Mouse (Mus musculus) neural tube, embryonic 14.5 days (tissue): ENCODE data around the gene Nipal3. TPM values are rescaled to one million over a fixed set of nuclear protein-coding genes. Genes with fewer than 3 reads are reported as not detected.

Experiments used
- ATAC-seq: fragments of 200-750 bp; cut with Nextera tagmentation; 2 replicates; pipeline ENCODE4 v1.8.0; 2017; ENCODE audit warnings: low read depth, mild to moderate bottlenecking, moderate TSS enrichment, moderate library complexity
- H3K27ac ChIP-seq: fragments of 300-500 bp; sonication (generic); 2 replicates; pipeline ENCODE4 v1.5.1; 2014; ENCODE audit warnings: low read depth, mild to moderate bottlenecking, control low read depth, low read length, moderate library complexity, mixed read lengths
- H3K27me3 ChIP-seq: fragments of 300-500 bp; sonication (generic); 2 replicates; pipeline ENCODE4 v1.6.1; 2014; ENCODE audit warnings: low read length; ENCODE audit not compliant: control insufficient read depth, insufficient read depth
- H3K36me3 ChIP-seq: fragments of 300-500 bp; sonication (generic); 2 replicates; pipeline ENCODE4 v1.6.1; 2014; ENCODE audit warnings: low read length, mixed read lengths; ENCODE audit not compliant: control insufficient read depth, insufficient read depth
- H3K4me1 ChIP-seq: fragments of 300-500 bp; sonication (generic); 2 replicates; pipeline ENCODE4 v1.6.1; 2014; ENCODE audit warnings: low read length; ENCODE audit not compliant: control insufficient read depth, insufficient read depth
- H3K4me2 ChIP-seq: fragments of 300-500 bp; sonication (generic); 2 replicates; pipeline ENCODE4 v1.6.1; 2014; ENCODE audit warnings: mild to moderate bottlenecking, low read depth, low read length, control low read depth
- H3K4me3 ChIP-seq: fragments of 300-500 bp; sonication (generic); 2 replicates; pipeline ENCODE4 v1.5.1; 2014; ENCODE audit warnings: low read depth, low read length, control low read depth, mixed read lengths
- H3K9ac ChIP-seq: fragments of 300-500 bp; sonication (generic); replicated peaks from 2 replicates; pipeline ENCODE4 v1.6.1; 2014; ENCODE audit warnings: low read depth, mild to moderate bottlenecking, control low read depth, low read length, mixed read lengths
- H3K9me3 ChIP-seq: fragments of 300-500 bp; sonication (generic); 2 replicates; pipeline ENCODE4 v1.6.1; 2016; ENCODE audit warnings: low read length; ENCODE audit not compliant: control insufficient read depth
- WGBS: fragments of 180-500 bp; shearing (Covaris S2); extraction: QIAGEN DNeasy Blood & Tissue Kit; methylation state at CpG from one replicate; pipeline ENCODE4 v1.1.7; 2014; 5-methylcytosine and 5-hydroxymethylcytosine counted together
- polyA plus RNA-seq: library from polyadenylated mRNA; unstranded; fragments of >200 nt; fragmentation: Nextera tagmentation; extraction: Ambion mirVana; gene quantifications from 2 replicates; pipeline ENCODE4 v1.2.1, GENCODE M21; 2014

The Nipal3 gene
- polyA plus RNA-seq, 1 experiment from 2014 or later: 14.9 TPM

- Histone ChIP-seq H3K4me3 (no peak overlapping the region), H3K27ac (no peak overlapping the region), H3K4me2 (no peak overlapping the region), H3K9ac (no peak overlapping the region), H3K27me3 (no peaks in the 10 kb centered on the region), H3K9me3 (no peaks in the 10 kb centered on the region), H3K36me3 (no peaks in the 10 kb centered on the region), H3K4me1 (peaks cover 4% of the 10 kb centered on the region; the same call in 1 of the 2 replicates)
- 36% methylated on average over 6 of the region's 6 CpGs for WGBS
- ATAC-seq: no peak
These were observed 41.7 kb downstream of the Nipal3 start for GRCm38 (mm10) chr4:135453164-135453563.

GRCm38 (mm10) chr4:135451360-135452015 is 43.4 kb downstream of the Nipal3 start:
- Histone ChIP-seq H3K27me3 (no peaks in the 10 kb centered on the region), H3K4me2 (no peak overlapping the region), H3K4me1 (peaks cover 4% of the 10 kb centered on the region; the same call in 1 of the 2 replicates), H3K4me3 (no peak overlapping the region), H3K36me3 (no peaks in the 10 kb centered on the region), H3K9me3 (no peaks in the 10 kb centered on the region), H3K9ac (no peak overlapping the region), H3K27ac (no peak overlapping the region)
- ATAC-seq: no peak
- 61% methylated on average over 18 of the region's 18 CpGs for WGBS

- Histone ChIP-seq H3K4me1 (no peaks in the 10 kb centered on the region), H3K9me3 (no peaks in the 10 kb centered on the region), H3K4me2 (no peak overlapping the region), H3K4me3 (no peak overlapping the region), H3K9ac (no peak overlapping the region), H3K36me3 (no peaks in the 10 kb centered on the region), H3K27ac (no peak overlapping the region), H3K27me3 (no peaks in the 10 kb centered on the region)
- no peak for ATAC-seq
- 86% methylated on average over 5 of the region's 5 CpGs for WGBS
These were observed 52.4 kb downstream of the Nipal3 start for GRCm38 (mm10) chr4:135442473-135442872.

- no peak overlapping the region for H3K4me2 ChIP-seq
- no peaks in the 10 kb centered on the region for H3K27me3 ChIP-seq
- H3K9ac ChIP-seq: no peak overlapping the region
- H3K9me3 ChIP-seq: no peaks in the 10 kb centered on the region
- no peaks in the 10 kb centered on the region for H3K36me3 ChIP-seq
- H3K4me1 ChIP-seq: no peaks in the 10 kb centered on the region
- H3K4me3 ChIP-seq: no peak overlapping the region
- no peak overlapping the region for H3K27ac ChIP-seq
- WGBS: 59% methylated on average over 9 of the region's 9 CpGs
- no peak for ATAC-seq
These were observed 54.8 kb downstream of the Nipal3 start for GRCm38 (mm10) chr4:135439904-135440522.

GRCm38 (mm10) chr4:135439188-135439647 is 55.6 kb downstream of the Nipal3 start:
- Histone ChIP-seq H3K27ac (no peak overlapping the region), H3K9ac (no peak overlapping the region), H3K4me1 (no peaks in the 10 kb centered on the region), H3K9me3 (no peaks in the 10 kb centered on the region), H3K4me2 (peak overlapping the region; percentile 14; the same call in 1 of the 2 replicates), H3K36me3 (no peaks in the 10 kb centered on the region), H3K27me3 (no peaks in the 10 kb centered on the region), H3K4me3 (no peak overlapping the region)
- WGBS: 3% methylated on average over 15 of the region's 15 CpGs
- no peak for ATAC-seq

- Histone ChIP-seq H3K9ac (no peak overlapping the region), H3K9me3 (no peaks in the 10 kb centered on the region), H3K27ac (no peak overlapping the region), H3K4me1 (no peaks in the 10 kb centered on the region), H3K4me2 (no peak overlapping the region), H3K36me3 (no peaks in the 10 kb centered on the region), H3K27me3 (no peaks in the 10 kb centered on the region), H3K4me3 (no peak overlapping the region)
- no peak for ATAC-seq
These were observed 56.9 kb downstream of the Nipal3 start for GRCm38 (mm10) chr4:135437924-135438323.

GRCm38 (mm10) chr4:135436291-135436690 is 58.5 kb downstream of the Nipal3 start:
- H3K4me1 ChIP-seq: no peaks in the 10 kb centered on the region
- no peak for ATAC-seq
- H3K9ac ChIP-seq: no peak overlapping the region
- WGBS: 60% methylated on average over 13 of the region's 13 CpGs
- H3K36me3 ChIP-seq: no peaks in the 10 kb centered on the region
- no peaks in the 10 kb centered on the region for H3K27me3 ChIP-seq
- no peaks in the 10 kb centered on the region for H3K9me3 ChIP-seq
- no peak overlapping the region for H3K27ac ChIP-seq
- H3K4me2 ChIP-seq: no peak overlapping the region
- no peak overlapping the region for H3K4me3 ChIP-seq

GRCm38 (mm10) chr4:135434395-135434789 is 60.4 kb downstream of the Nipal3 start:
- Histone ChIP-seq H3K4me3 (peak overlapping the region; percentile 88), H3K9me3 (no peaks in the 10 kb centered on the region), H3K4me2 (peak overlapping the region; percentile 82), H3K27me3 (no peaks in the 10 kb centered on the region), H3K27ac (peak overlapping the region; percentile 66; the same call in 1 of the 2 replicates), H3K9ac (peak overlapping the region; percentile 77), H3K36me3 (no peaks in the 10 kb centered on the region), H3K4me1 (no peaks in the 10 kb centered on the region)
- ATAC-seq: peak; percentile 50
- 21% methylated on average over 11 of the region's 11 CpGs for WGBS
